In genomic region chr8:108748851-108749376, GRCm38 (mm10) we compare ENCODE assay signal across 8 mouse cellular contexts.
DNase-seq lines count a peak whose midpoint lies in the region; ATAC-seq and TF ChIP-seq lines count a peak whose summit lies in the region.

No protein-coding gene starts in this region.

- peak; percentile 54 for DNase-seq in embryo, embryonic 10 days (ENCODE audit: low spot score)
- DNase-seq in embryo, embryonic 9.5 days (ENCODE audit: extremely low spot score): no peak
- peak; percentile 53 to 57 for DNase-seq in right cerebral cortex, postnatal 10 days (ENCODE audit: low spot score in 2 of 2)
- DNase-seq in right cerebral cortex, adult 2 months (ENCODE audit: low spot score in 2 of 2): no peak
- peak in 1 of 3 experiments; percentile 27 for DNase-seq in liver, embryonic 14.5 days (ENCODE audit: low read depth in 3 of 3, low spot score in 3 of 3)
- DNase-seq in splenic B cell, adult 2 months (ENCODE audit: low read depth, low spot score): peak; percentile 35
- no peak for DNase-seq in cerebellum, postnatal 4 days (ENCODE audit: low spot score in 2 of 2)

- no peak for TF ChIP-seq EP300 in liver, embryonic 14.5 days (IDR thresholded peaks at IDR 0.05; ENCODE audit: low read depth)

- H3K4me3 ChIP-seq in heart, embryonic 14.5 days (ENCODE audit: control insufficient read depth in 1 of 2, insufficient read depth in 1 of 2, low read depth in 1 of 2, low read length in 2 of 2): no peak overlapping the region
- H3K4me3 ChIP-seq in liver, embryonic 14.5 days (ENCODE audit: insufficient read depth in 1 of 2, low read depth in 2 of 2, low read length in 2 of 2): no peak overlapping the region

- H3K27me3 ChIP-seq in heart, embryonic 14.5 days (ENCODE audit: control insufficient read depth, insufficient read depth, low read length): no peaks in the 10 kb centered on the region
- H3K27me3 ChIP-seq in liver, embryonic 14.5 days (ENCODE audit: control insufficient read depth, insufficient read depth, low read length): no peaks in the 10 kb centered on the region
- H3K27me3 ChIP-seq in splenic B cell, adult 2 months (ENCODE audit: control insufficient read depth, insufficient read depth, low read length, poor library complexity, severe bottlenecking): no peaks in the 10 kb centered on the region

- H3K4me2 ChIP-seq in heart, embryonic 14.5 days (ENCODE audit: low read length): peak overlapping the region; percentile 11; the same call in 1 of the 2 replicates
- no peak overlapping the region for H3K4me2 ChIP-seq in liver, embryonic 14.5 days (ENCODE audit: low read depth)

- 0 out of 2 replicates have a peak, but pooled peaks have one; percentile 27 for ATAC-seq in heart, embryonic 14.5 days (ENCODE audit: insufficient number of reproducible peaks, insufficient read depth, low FRiP score, low read depth)
- ATAC-seq in liver, embryonic 14.5 days (ENCODE audit: insufficient read depth): peak; percentile 28; the same call in 1 of the 2 replicates

- TF ChIP-seq CTCF in liver, embryonic 14.5 days (IDR thresholded peaks at IDR 0.05; ENCODE audit: low read depth): 0 out of 2 replicates have a peak, but pooled peaks have one; percentile 17

- H3K27ac ChIP-seq in heart, embryonic 14.5 days (replicated peaks in 1 of 2; ENCODE audit: control insufficient read depth in 1 of 2, insufficient read depth in 1 of 2, low read depth in 2 of 2, low read length in 2 of 2): peak overlapping the region; percentile 24 to 31; a peak in 2 of 4 replicates
- H3K27ac ChIP-seq in liver, embryonic 14.5 days: no peak overlapping the region

- 25% methylated on average over 6 of the region's 6 CpGs for WGBS in heart, embryonic 14.5 days
- WGBS in liver, embryonic 14.5 days (ENCODE audit: insufficient replicate concordance): 13% methylated on average over 6 of the region's 6 CpGs

- H3K9ac ChIP-seq in heart, embryonic 14.5 days (ENCODE audit: low read length): 0 out of 2 replicates have a peak overlapping the region, but pooled peaks have one; percentile 22
- no peak overlapping the region for H3K9ac ChIP-seq in liver, embryonic 14.5 days (replicated peaks)

- peaks cover 18 to 25% of the 10 kb centered on the region in 2 experiments for H3K4me1 ChIP-seq in heart, embryonic 14.5 days (ENCODE audit: control insufficient read depth in 2 of 2, insufficient read depth in 2 of 2, low read length in 2 of 2)
- H3K4me1 ChIP-seq in liver, embryonic 14.5 days (replicated peaks; ENCODE audit: control insufficient read depth in 2 of 2, insufficient read depth in 2 of 2, low read length in 1 of 2): peaks cover 0 to 15% of the 10 kb centered on the region in 2 experiments; a peak in 2 of 4 replicates

- H3K9me3 ChIP-seq in heart, embryonic 14.5 days (ENCODE audit: control insufficient read depth, low read length): no peaks in the 10 kb centered on the region
- H3K9me3 ChIP-seq in liver, embryonic 14.5 days (ENCODE audit: control insufficient read depth, low read length): no peaks in the 10 kb centered on the region

- H3K36me3 ChIP-seq in heart, embryonic 14.5 days (ENCODE audit: control insufficient read depth, insufficient read depth, low read length): no peaks in the 10 kb centered on the region
- H3K36me3 ChIP-seq in liver, embryonic 14.5 days (replicated peaks; ENCODE audit: control insufficient read depth, insufficient read depth, low read depth): no peaks in the 10 kb centered on the region
- H3K36me3 ChIP-seq in splenic B cell, adult 2 months (ENCODE audit: control insufficient read depth, insufficient read depth, low read length, poor library complexity, severe bottlenecking): no peaks in the 10 kb centered on the region

Comparison
In these comparisons a context has a peak if more than half of its experiments do, and no peak if none do; other contexts are left out.
1. DNase-seq: peak in embryo, embryonic 10 days (single experiment), right cerebral cortex, postnatal 10 days (2 of 2) and splenic B cell, adult 2 months (single experiment); none in embryo, embryonic 9.5 days (single experiment), right cerebral cortex, adult 2 months (0 of 2) and cerebellum, postnatal 4 days (0 of 2).